Mouse (Mus musculus) MEL (cell line): ENCODE measurements at regions not wholly inside any gene's neighbourhood (a gene's known extent, or its start where the extent isn't known, plus 50 kb on each side); places are given as distances from the start of the nearest gene placed in this dataset.

Experiments
- BHLHE40 ChIP-seq: IDR thresholded peaks from 2 replicates; pipeline ENCODE4 v1.6.1; 2012; ENCODE audit warnings: low read depth, mild to moderate bottlenecking, inconsistent platforms, low read length, improper control_type of control experiment, borderline replicate concordance
- CHD1 ChIP-seq: IDR thresholded peaks from 2 replicates; pipeline ENCODE4 v1.6.1; 2012; ENCODE audit warnings: low read depth, mild to moderate bottlenecking, inconsistent platforms, low read length, improper control_type of control experiment
- CTCF ChIP-seq, 3 experiments: IDR thresholded peaks in 2 of 3; conservative IDR thresholded peaks in 1 of 3; 2 replicates each; pipeline ENCODE4 v1.5.1; 2011 to 2012; ENCODE audit warnings: low read length in 3 of 3, low read depth in 2 of 3, mild to moderate bottlenecking in 2 of 3, improper control_type of control experiment in 1 of 3, inconsistent platforms in 1 of 3, mixed read lengths in 1 of 3, moderate library complexity in 1 of 3; ENCODE audit not compliant: control insufficient read depth in 1 of 3, insufficient read depth in 1 of 3, poor library complexity in 1 of 3, severe bottlenecking in 1 of 3
- ELF1 ChIP-seq: IDR thresholded peaks from 2 replicates; pipeline ENCODE4 v1.6.1; 2014; ENCODE audit warnings: low read depth, mild to moderate bottlenecking, inconsistent platforms, low read length, improper control_type of control experiment, moderate library complexity
- EP300 ChIP-seq, 2 experiments: IDR thresholded peaks; 2 replicates each; pipeline ENCODE4 v1.6.1; 2011; ENCODE audit warnings: improper control_type of control experiment in 2 of 2, low read length in 2 of 2, low read depth in 1 of 2, mild to moderate bottlenecking in 1 of 2
- GATA1 ChIP-seq: IDR thresholded peaks from 2 replicates; pipeline ENCODE4 v1.6.1; 2011; ENCODE audit warnings: low read depth, low read length, improper control_type of control experiment
- MAX ChIP-seq: IDR thresholded peaks from 2 replicates; pipeline ENCODE4 v1.6.1; 2011; ENCODE audit warnings: low read length, improper control_type of control experiment
- MXI1 ChIP-seq: IDR thresholded peaks from 2 replicates; pipeline ENCODE4 v1.6.1; 2011; ENCODE audit warnings: mild to moderate bottlenecking, low read depth, low read length, improper control_type of control experiment
- POLR2A ChIP-seq, 2 experiments: IDR thresholded peaks; 2 replicates each; pipeline ENCODE4 v1.6.1; 2011 to 2012; ENCODE audit warnings: low read length in 2 of 2, mild to moderate bottlenecking in 2 of 2, control low read depth in 1 of 2, improper control_type of control experiment in 1 of 2, low read depth in 1 of 2, moderate library complexity in 1 of 2; ENCODE audit not compliant: control insufficient read depth in 1 of 2, insufficient read depth in 1 of 2, poor library complexity in 1 of 2
- TCF12 ChIP-seq: IDR thresholded peaks from 2 replicates; pipeline ENCODE4 v1.6.1; 2014; ENCODE audit warnings: low read depth, mild to moderate bottlenecking, inconsistent platforms, low read length, improper control_type of control experiment, moderate library complexity
- ZMIZ1 ChIP-seq: IDR thresholded peaks from 2 replicates; pipeline ENCODE4 v1.6.1; 2012; ENCODE audit warnings: low read depth, mild to moderate bottlenecking, inconsistent platforms, low read length, improper control_type of control experiment, moderate library complexity

GRCm38 (mm10) chr12:109711946-109712345, 111.8 kb upstream of the Rtl1 start:
- TF ChIP-seq CTCF (IDR thresholded peaks at IDR 0.05 in 2 of 3, conservative IDR thresholded peaks at IDR 0.05 in 1 of 3; ENCODE audit: control insufficient read depth in 1 of 3, insufficient read depth in 1 of 3, low read depth in 2 of 3, low read length in 3 of 3, poor library complexity in 1 of 3, severe bottlenecking in 1 of 3) (no peak), ZMIZ1 (no peak), EP300 (IDR thresholded peaks at IDR 0.05; ENCODE audit: low read depth in 1 of 2, low read length in 2 of 2) (no peak), GATA1 (no peak), MXI1 (no peak), MAX (no peak), BHLHE40 (no peak), CHD1 (no peak), POLR2A (IDR thresholded peaks at IDR 0.05; ENCODE audit: control insufficient read depth in 1 of 2, insufficient read depth in 1 of 2, low read depth in 1 of 2, low read length in 2 of 2, poor library complexity in 1 of 2) (no peak), ELF1 (no peak), TCF12 (no peak)
